Mouse (Mus musculus) left cerebral cortex, adult 11 months (tissue): ENCODE data around the gene Mycbp.
"Not testable (repeated sequence)": the region's sequence is repeated elsewhere in the genome, so short reads cannot be mapped to it uniquely, and the experiment has no call there.

Experiments used
- DNase-seq: peaks from one replicate; pipeline ENCODE4 v3.0.0; 2022; ENCODE audit warnings: low spot score

Mycbp gene

DNA sequence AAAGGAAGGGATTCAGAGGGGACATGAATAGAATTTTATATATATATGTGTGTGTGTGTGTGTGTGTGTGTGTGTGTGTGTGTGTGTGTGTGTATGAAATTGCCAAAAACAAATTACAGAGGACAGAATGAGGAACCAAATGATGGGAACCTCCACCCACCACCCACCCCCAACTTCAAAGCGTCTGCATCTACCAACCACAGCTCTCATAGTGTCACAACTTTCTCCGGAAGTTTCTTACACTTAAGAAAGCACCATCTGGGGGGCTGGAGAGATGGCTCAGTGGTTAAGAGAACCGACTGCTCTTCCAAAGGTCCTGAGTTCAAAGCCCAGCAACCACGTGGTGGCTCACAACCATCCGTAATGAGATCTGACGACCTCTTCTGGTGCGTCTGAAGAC is 36.2 kb downstream of the Mycbp start:
- DNase-seq: not testable (repeated sequence)

- DNase-seq: no peak
Observed at GRCm38 (mm10) chr4:123946701-123947100, 42.1 kb downstream of the Mycbp start.

- DNase-seq: no peak
Observed at GRCm38 (mm10) chr4:123947149-123947548, 42.5 kb downstream of the Mycbp start.

- no peak for DNase-seq
Observed at GRCm38 (mm10) chr4:123948901-123949300, 44.3 kb downstream of the Mycbp start.

- no peak for DNase-seq
Observed at GRCm38 (mm10) chr4:123949649-123950048, 45.0 kb downstream of the Mycbp start.

GRCm38 (mm10) chr4:123952059-123952458 is 47.4 kb downstream of the Mycbp start:
- DNase-seq: no peak

DNA sequence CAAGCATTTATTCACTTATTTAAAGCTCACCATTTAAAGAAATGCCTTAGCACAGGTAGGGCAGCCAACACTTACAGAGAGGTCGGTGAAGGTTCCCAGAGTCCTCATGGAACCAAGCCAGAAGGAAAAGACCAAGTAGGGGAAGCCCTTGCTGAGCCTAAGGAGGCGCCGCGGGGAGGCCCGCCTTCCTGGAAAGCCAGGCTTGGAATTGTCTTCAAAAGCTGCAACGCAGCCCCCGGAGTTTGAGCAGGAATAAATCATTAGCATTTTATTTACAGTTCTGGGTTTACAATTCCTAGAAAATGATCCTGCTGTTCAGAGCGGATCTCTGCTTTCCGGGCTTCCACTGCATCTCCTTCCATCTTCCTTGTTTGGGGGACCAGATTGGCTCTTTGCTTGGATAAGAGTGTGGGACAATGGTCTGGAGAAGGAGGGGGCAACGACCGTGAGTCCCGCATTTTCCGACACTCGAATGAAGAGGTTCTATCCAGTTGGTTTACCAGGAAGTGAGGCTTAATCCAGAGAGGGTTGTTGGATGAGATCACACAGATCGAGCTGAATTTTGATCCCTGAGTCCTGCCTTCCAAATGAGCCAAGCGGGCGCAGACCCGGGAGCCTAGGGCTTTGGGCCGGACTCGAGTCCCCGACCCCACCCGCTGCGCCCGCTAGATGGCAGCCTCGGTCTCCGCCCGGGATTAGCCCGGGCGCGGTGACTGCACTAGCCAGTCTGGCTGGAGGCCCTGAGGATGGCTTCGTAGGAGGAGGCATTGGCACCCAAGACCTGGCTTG is 52.3 kb downstream of the Mycbp start:
- DNase-seq: peak; percentile 15

- DNase-seq: no peak
Observed at GRCm38 (mm10) chr4:123957492-123957808, 52.8 kb downstream of the Mycbp start.

GRCm38 (mm10) chr4:123957891-123958290 is 53.3 kb downstream of the Mycbp start:
- no peak for DNase-seq

DNA sequence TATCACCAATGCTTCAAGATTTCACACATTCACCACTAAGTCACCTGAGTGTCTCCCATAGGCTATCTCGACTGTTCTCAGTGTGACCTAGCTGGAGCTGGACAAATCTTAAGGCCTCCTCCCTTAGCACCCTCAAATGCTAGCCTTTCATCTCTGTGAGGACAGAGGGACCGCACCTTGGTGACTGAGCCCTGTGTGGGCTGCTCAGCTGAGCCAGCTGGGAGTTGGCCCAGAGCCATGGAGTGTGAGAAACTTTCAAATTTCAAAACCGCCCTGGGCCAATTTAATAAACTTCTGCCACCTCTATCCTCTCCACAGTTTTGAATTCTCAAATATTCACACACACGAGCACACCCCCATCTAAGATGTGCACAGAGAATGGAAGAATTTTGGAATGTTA is 56.3 kb downstream of the Mycbp start:
- DNase-seq: no peak
